Mouse (Mus musculus) layer of hippocampus, postnatal 36 days (tissue): ENCODE measurements around the gene Bsnd. TPM values are rescaled to one million over a fixed set of nuclear protein-coding genes. Genes with fewer than 3 reads are reported as not detected.

Source experiments
- DNase-seq, 2 experiments: peaks; one replicate each; pipeline ENCODE4 v3.0.0; 2022
- total RNA-seq, 2 experiments: library from RNA; stranded (reverse); gene quantifications; 2 replicates each; pipeline ENCODE4 v1.2.3; 2021

Gene Bsnd
- total RNA-seq, result not detected

DNA sequence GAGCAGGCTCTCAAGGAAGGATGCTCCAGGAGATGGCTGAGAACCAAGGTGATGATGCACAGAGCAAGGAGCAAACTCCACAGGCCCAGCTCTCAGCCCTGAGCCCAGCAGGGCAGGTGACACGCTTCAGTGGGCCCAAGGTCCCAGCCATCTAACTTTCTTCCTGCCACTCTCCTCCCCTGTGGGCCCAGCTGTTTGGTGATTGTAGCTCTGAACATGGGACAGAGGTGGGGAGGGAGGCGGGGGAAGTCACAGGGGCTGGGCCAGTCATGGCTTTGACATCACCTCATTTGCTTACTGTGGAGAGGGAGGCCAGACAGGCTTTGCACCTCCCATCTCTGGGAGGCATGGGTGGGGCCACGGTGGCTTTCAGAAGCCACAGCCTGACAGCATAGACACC is at the start of gene Bsnd:
Bsnd (minus strand) TSS at position 168 of the 400 bp plus-strand sequence.
- no peak for DNase-seq

- no peak for DNase-seq
These were observed 49.4 kb upstream of the Bsnd start for GRCm38 (mm10) chr4:106541491-106541890.

DNA sequence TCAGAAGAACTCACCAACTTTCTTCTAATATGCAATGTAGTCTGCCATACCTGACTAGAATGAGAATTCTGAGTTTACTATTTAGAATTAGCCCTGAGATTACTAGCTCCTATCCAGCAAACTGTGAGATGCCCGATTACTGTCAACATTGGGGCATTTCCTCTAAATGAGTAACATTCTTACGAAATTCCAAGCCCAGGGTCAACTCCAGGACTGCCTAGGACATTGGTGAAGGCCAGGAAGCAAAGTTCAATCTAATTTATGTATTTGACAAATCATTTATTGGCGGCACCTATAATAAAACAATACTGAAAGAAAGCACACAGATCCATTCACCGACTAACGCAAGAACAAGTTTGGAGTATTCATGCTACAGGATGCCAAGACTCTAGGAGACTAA is 47.7 kb upstream of the Bsnd start:
- DNase-seq, result no peak

DNA sequence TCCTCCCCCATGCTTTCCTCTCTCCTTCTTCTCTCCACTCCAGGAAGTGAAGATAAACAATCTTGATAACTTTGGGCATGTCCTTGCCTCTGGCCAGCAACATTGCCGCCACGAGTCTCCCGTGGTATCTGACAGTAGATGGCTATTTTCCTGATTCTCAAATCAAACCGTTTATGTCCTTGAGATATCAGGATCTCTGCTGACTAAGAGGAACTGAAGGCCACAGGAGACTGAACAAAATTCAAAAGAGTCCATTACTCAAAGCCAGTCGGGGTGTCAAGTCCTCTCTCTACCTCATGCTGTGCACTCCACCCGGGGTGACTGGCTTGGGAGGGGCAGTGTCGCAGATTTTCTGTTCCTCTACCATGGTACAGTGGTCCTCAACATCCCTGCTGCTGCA is 42.2 kb upstream of the Bsnd start:
- no peak for DNase-seq

- no peak for DNase-seq
These were observed 41.5 kb upstream of the Bsnd start for GRCm38 (mm10) chr4:106533421-106534080.

GRCm38 (mm10) chr4:106530113-106530482 is 38.0 kb upstream of the Bsnd start:
- no peak for DNase-seq

- peak; percentile 89 to 90 for DNase-seq
These were observed 37.5 kb upstream of the Bsnd start for GRCm38 (mm10) chr4:106529375-106530112.

- peak; percentile 25 to 28 for DNase-seq
These were observed 35.9 kb upstream of the Bsnd start for GRCm38 (mm10) chr4:106527856-106528547.

- DNase-seq, result no peak
These were observed 32.9 kb upstream of the Bsnd start for GRCm38 (mm10) chr4:106525001-106525400.

- no peak for DNase-seq
These were observed 32.0 kb upstream of the Bsnd start for GRCm38 (mm10) chr4:106524131-106524530.

- no peak for DNase-seq
These were observed 30.5 kb upstream of the Bsnd start for GRCm38 (mm10) chr4:106522547-106522946.

GRCm38 (mm10) chr4:106514606-106515005 is 22.5 kb upstream of the Bsnd start:
- no peak for DNase-seq

GRCm38 (mm10) chr4:106509888-106510287 is 17.8 kb upstream of the Bsnd start:
- no peak for DNase-seq

DNA sequence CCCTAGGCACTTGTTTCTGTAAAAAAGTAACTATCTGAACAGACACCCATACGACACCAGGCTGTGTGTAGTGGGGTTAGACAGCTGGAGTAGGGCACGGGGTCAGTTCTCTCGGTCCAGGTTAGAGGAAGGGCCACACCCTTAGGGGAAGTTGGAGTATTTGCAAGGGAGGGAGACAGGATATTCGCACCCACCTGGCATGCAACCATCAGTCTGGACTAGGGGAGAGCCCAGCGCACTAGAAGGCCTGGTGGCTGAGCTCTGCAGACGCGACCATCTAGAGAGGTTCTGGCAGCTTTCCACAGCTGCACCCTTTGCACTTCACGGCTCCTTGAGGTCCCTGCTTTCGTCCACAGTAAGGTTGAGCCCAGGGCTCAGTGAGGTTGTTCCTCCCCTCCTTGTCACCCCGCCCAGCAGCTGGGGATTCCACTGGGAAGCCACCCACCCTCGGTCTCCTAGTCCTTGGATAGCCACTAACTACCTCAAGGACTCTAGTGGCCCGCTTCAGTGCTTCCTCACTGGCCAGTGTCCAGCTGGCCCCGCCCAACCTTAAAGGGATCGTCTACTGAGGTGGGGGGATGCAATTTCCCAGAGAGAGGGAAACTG is 13.5 kb upstream of the Bsnd start:
- no peak for DNase-seq

DNA sequence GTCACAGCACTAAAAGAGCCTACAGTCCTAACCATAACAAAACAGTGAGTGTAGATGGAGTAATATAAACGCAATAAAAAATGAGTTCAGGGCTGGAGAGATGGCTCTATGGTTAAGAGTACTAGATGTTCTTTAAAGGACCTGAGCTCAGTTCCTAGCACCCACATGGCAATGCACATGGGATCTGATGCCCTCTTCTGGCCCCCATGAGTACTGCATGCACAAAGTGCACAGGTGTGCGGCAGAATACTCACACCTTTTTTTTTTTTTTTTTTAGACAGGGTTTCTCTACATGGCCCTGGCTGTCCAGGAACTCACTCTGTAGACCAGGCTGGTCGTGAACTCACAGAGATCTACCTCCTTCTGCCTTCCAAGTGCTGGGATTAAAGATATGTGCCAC is 11.5 kb upstream of the Bsnd start:
- no peak for DNase-seq

GRCm38 (mm10) chr4:106500066-106500465 is 8.0 kb upstream of the Bsnd start:
- DNase-seq, result peak; percentile 23

- DNase-seq, result no peak
These were observed 6.4 kb upstream of the Bsnd start for GRCm38 (mm10) chr4:106498471-106498844.

GRCm38 (mm10) chr4:106497776-106498470 is 5.8 kb upstream of the Bsnd start:
- DNase-seq, result no peak

DNA sequence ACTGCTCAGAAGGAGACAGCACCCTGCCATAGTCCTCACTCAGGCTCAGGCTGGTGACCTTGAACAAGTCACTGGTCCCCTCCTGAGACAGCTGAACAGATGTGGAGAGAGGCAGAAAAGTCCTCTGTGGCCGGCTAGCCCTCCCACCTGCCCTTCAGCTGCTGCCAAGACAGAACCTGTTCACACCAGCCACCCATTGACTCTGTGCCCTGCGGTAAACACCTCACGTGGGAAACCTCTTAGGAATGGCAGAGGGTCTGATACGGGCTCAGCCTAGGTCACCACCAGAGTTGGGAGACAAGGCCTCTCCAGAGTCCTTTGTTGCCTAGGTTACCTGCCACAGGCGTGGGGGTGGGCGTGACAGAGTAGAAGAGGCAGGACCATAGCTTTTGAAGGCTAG is 4.8 kb upstream of the Bsnd start:
- no peak for DNase-seq

DNA sequence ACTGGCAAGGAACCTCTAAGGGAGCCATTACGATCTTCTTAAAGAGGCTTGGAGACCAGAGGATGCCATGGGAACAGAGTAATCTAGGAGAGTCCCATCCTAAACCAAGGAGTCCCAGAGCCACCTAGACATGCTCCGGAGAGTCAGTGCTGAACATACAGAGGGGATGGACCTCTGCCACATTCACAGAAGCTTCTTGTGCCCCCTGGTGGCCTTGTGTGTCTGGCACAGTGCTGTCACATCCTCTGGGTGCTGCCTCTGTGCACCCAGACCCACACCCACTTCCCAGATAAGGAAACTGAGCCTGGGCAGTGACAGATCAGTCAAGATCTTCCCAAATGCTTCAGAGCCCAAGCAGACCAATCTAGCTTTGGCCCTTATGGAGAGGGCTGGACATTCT is 1.6 kb upstream of the Bsnd start:
- DNase-seq, result no peak

DNA sequence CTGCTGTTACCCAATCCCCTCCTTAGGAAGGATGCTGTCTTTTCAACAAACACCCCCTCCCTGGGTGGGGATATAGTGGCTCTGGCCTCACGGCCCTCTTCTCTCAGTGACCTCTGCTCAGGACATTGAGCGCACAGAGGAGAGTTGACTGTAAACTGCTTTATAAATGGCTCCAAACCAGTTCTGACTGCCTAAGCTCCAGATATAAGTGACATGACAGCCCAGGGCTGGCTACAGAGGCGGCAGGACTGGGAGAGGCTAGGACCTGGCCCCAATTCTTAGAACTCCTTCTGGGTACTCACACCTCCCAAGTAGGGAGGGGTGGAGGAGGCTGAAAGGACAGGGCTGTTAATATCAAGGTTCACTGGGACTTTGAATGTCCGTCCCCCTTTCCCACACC is 1.5 kb downstream of the Bsnd start:
- DNase-seq, result no peak

- DNase-seq, result no peak
These were observed 8.3 kb downstream of the Bsnd start for GRCm38 (mm10) chr4:106483831-106484230.
